Mouse (Mus musculus) CH12.LX (cell line): ENCODE measurements at regions not wholly inside any gene's neighbourhood (a gene's known extent, or its start where the extent isn't known, plus 50 kb on each side); places are given as distances from the start of the nearest gene placed in this dataset.

Source experiments
- CTCF ChIP-seq, 2 experiments: IDR thresholded peaks in 1 of 2; conservative IDR thresholded peaks in 1 of 2; 2 replicates each; pipeline ENCODE4 v1.5.1; 2011 to 2012; ENCODE audit warnings: low read depth in 2 of 2, low read length in 2 of 2, improper control_type of control experiment in 1 of 2, inconsistent platforms in 1 of 2, mild to moderate bottlenecking in 1 of 2, moderate library complexity in 1 of 2
- EP300 ChIP-seq: IDR thresholded peaks from 2 replicates; pipeline ENCODE4 v1.6.1; 2011; ENCODE audit warnings: low read length, improper control_type of control experiment
- JUND ChIP-seq: conservative IDR thresholded peaks from 2 replicates; pipeline ENCODE4 v1.6.1; 2011; ENCODE audit warnings: low read depth, low read length, improper control_type of control experiment
- NELFE ChIP-seq: IDR thresholded peaks from 2 replicates; pipeline ENCODE4 v1.6.1; 2011; ENCODE audit warnings: low read depth, low read length, improper control_type of control experiment
- POLR2A ChIP-seq: IDR thresholded peaks from 2 replicates; pipeline ENCODE4 v1.6.1; 2011; ENCODE audit warnings: low read depth, mild to moderate bottlenecking, improper control_type of control experiment, low read length
- ZNF384 ChIP-seq: IDR thresholded peaks from 2 replicates; pipeline ENCODE4 v1.6.1; 2012; ENCODE audit warnings: low read depth, low read length, improper control_type of control experiment, inconsistent platforms

GRCm38 (mm10) chr11:71409211-71409765 is 178.8 kb upstream of the Nlrp1b start:
- TF ChIP-seq CTCF (conservative IDR thresholded peaks at IDR 0.05 in 1 of 2, IDR thresholded peaks at IDR 0.05 in 1 of 2; ENCODE audit: low read depth in 2 of 2, low read length in 2 of 2), result no peak
- no peak for TF ChIP-seq POLR2A
- TF ChIP-seq ZNF384, result no peak
- TF ChIP-seq NELFE, result no peak
- no peak for TF ChIP-seq EP300
- no peak for TF ChIP-seq JUND
